Mouse (Mus musculus): Measurements from ENCODE around the gene Ttk. TPM values are rescaled to one million over a fixed set of nuclear protein-coding genes. Genes with fewer than 3 reads are reported as not detected.

Gene Ttk
- total RNA-seq, 2 experiments from 2014 or later = 0.08 to 0.14 TPM

- no peak for DNase-seq
- no peak overlapping the region for H3K4me3 ChIP-seq
- intact Hi-C loops (cut with DNase I) = no loop called here
- no peak for TF ChIP-seq CTCF (IDR thresholded peaks at IDR 0.05)
- H3K27ac ChIP-seq = no peak overlapping the region
These were observed 4.6 kb upstream of the Ttk start for GRCm38 (mm10) chr9:83829896-83830295.

DNA sequence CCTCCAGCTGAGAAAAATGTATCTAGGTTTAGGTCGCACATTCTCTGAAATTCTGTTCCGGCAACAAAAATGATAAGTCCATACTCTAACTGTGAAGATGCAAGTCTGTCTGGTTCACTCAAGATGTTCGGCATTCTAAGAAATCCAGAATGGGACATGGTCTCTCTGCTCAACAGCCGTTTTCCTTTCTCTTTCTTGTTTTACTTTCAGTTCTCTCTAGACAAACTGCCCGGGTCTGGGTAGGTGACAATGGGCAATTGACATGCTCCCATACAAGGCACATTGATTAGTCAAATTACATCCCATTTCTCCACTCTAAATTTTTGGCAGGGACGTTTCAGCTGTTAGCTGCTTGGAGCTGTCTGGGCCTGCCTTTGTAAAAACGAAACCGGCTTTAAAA is 3.3 kb upstream of the Ttk start:
- intact Hi-C loops (cut with DNase I) = no loop called here
- no peak overlapping the region for H3K4me3 ChIP-seq
- TF ChIP-seq CTCF (IDR thresholded peaks at IDR 0.05) = no peak

GRCm38 (mm10) chr9:83834748-83835313 is 342 bp downstream of the Ttk start:
- peak overlapping the region; percentile 87 for H3K4me3 ChIP-seq
- intact Hi-C loops (cut with DNase I) = no loop called here
- no peak for TF ChIP-seq CTCF (IDR thresholded peaks at IDR 0.05)
- peak overlapping the region; percentile 92; the same call in 1 of the 2 replicates for H3K27ac ChIP-seq
- no peak for DNase-seq

More for the DNA sequence above, 3.3 kb upstream of the Ttk start:
- no peak for DNase-seq
- H3K27ac ChIP-seq = no peak overlapping the region

DNA sequence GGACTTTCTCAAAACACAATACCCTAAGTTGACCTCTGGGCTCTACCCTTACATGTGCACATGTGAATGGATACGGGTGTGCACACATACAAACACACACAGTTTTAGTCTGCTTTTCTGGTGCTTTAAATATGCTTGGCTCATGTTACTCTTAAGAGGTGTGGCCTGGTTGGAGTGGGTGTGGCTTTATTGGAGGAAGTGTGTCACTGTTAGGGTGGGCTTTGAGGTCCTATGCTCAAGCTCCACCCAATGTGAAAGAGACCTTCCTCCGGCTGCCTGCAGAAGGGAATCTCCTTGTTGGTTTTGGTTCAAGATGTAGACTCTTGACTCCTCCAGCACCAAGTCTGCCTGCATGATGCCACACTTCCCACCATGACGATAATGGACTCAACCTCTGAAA is 18.0 kb downstream of the Ttk start:
- intact Hi-C loops (cut with DNase I) = no loop called here
- no peak for DNase-seq
- Histone ChIP-seq H3K27ac (no peak overlapping the region), H3K4me3 (no peak overlapping the region)
- no peak for TF ChIP-seq CTCF (IDR thresholded peaks at IDR 0.05)

- TF ChIP-seq CTCF (IDR thresholded peaks at IDR 0.05) = no peak
- Histone ChIP-seq H3K4me3 (no peak overlapping the region), H3K27ac (no peak overlapping the region)
- intact Hi-C loops (cut with DNase I) = no loop called here
- no peak for DNase-seq
These were observed 30.7 kb downstream of the Ttk start for GRCm38 (mm10) chr9:83865165-83865564.

DNA sequence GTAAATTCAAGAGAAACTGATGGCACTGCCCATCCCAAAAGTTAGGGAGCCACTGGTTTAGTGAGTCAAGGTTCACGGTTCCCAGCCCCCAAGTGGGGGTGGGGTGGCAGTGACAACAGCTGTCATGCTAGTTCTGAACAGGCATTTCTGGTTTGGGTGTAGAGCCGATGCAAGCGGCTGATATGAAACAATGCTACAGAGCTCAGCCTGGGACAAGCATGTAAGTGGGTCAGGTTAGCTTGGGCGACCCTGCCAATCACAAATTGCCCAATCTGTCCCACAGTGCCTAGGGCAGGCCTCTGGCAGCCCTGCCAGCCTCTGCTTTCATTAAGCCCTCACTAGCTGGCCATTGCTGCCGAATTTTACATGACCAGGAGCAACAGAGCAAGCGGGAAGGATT is 47.7 kb downstream of the Ttk start:
- intact Hi-C loops (cut with DNase I) = no loop called here
- DNase-seq = peak; percentile 17
- no peak overlapping the region for H3K4me3 ChIP-seq
- TF ChIP-seq CTCF (IDR thresholded peaks at IDR 0.05) = no peak
- H3K27ac ChIP-seq = no peak overlapping the region

DNA sequence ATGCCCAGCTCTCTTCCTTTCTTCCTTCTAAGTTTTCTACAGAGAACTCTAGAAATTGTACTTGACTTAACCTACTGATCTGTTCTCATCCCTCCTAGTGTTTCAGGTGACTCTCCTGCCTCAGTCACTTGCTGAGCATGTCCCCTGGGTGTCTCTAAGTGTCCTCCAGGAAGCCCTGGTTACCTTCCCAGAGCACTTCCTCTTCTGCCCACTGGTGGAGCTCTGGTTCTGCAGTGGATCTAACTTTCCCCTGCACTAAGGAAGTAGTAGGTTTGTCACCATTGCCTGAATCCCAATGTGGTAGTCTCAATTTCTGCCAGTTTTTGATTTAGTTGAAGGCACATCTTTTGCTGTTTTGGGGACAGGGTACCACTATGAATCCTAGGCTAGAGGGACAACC is 51.7 kb downstream of the Ttk start:
- no peak for DNase-seq
- Histone ChIP-seq H3K4me3 (no peak overlapping the region), H3K27ac (no peak overlapping the region)
- TF ChIP-seq CTCF (IDR thresholded peaks at IDR 0.05) = no peak
- intact Hi-C loops (cut with DNase I) = no loop called here

DNA sequence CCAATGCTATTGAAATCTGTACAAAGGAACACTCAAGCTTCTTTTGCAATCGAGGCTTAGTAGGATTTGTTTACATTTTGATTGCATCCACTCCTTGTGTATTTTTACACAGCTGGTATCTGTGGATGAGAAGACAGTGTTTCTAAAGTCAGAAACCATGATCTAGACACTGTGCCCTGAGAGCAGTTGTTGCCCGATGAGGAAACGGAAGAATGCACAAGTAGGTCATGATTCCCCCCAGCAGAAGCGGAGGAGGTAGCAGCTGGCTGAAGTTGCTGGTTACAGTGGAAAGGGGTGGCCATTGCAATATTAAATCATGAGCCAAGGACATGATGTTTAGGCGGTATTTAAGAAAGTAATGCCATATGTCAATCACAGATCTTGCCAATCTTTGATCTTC is 53.7 kb downstream of the Ttk start:
- no peak for DNase-seq
- Histone ChIP-seq H3K27ac (no peak overlapping the region), H3K4me3 (no peak overlapping the region)
- intact Hi-C loops (cut with DNase I) = no loop called here
- no peak for TF ChIP-seq CTCF (IDR thresholded peaks at IDR 0.05)

DNA sequence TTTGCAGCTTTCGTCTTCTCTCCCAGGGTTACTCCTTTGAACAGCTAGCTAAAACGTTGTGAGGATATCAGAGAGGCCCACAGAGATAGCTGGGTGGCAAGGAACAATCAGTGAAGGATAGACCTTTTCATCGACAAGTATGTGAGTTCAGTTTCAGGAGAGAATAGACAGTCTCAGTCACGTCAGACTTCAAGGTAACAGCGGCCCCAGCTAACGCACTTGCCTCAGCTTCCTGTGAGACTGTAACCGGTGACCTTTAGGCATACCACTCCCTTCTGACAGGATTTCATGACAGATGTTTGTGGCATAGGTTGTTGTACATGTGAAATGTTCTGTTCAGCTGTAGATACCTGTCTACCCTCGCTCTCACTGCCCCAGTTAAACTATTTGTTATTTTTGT is 58.6 kb downstream of the Ttk start:
- no peak for DNase-seq
- intact Hi-C loops (cut with DNase I) = no loop called here
- TF ChIP-seq CTCF (IDR thresholded peaks at IDR 0.05) = no peak
- H3K27ac ChIP-seq = no peak overlapping the region
- no peak overlapping the region for H3K4me3 ChIP-seq

- no peak for TF ChIP-seq CTCF (IDR thresholded peaks at IDR 0.05)
- DNase-seq = no peak
- Histone ChIP-seq H3K27ac (no peak overlapping the region), H3K4me3 (no peak overlapping the region)
- intact Hi-C loops (cut with DNase I) = no loop called here
These were observed 59.4 kb downstream of the Ttk start for GRCm38 (mm10) chr9:83893767-83894330.

- TF ChIP-seq CTCF (IDR thresholded peaks at IDR 0.05) = no peak
- Histone ChIP-seq H3K27ac (no peak overlapping the region), H3K4me3 (no peak overlapping the region)
- intact Hi-C loops (cut with DNase I) = no loop called here
- DNase-seq = no peak
These were observed 67.6 kb downstream of the Ttk start for GRCm38 (mm10) chr9:83902086-83902485.

DNA sequence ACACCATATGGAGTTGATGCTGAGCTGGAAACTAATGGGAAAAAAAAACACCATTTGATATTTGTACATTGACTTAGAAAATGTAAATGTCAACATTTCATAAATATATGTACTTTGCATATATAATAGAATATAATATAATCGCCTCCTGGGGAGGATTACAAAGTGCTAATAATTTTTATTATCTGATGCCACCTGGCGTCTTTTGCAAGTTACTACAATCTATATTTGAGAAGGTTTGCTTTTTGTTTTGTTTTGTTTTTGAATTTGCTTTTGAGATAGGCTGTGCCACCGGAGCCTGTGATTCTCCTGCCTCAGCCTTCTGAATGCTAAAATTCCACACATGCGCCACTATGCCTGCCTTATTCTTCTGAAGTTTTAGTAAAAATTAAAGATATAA is 71.3 kb downstream of the Ttk start:
- no peak overlapping the region for H3K4me3 ChIP-seq
- peak; percentile 56 for TF ChIP-seq CTCF (IDR thresholded peaks at IDR 0.05)
- intact Hi-C loops (cut with DNase I) = loop anchor here (2.0 kb wide), 1 partner anchor 97 kb away; no protein-coding TSS in a partner anchor
- no peak overlapping the region for H3K27ac ChIP-seq
- DNase-seq = no peak

DNA sequence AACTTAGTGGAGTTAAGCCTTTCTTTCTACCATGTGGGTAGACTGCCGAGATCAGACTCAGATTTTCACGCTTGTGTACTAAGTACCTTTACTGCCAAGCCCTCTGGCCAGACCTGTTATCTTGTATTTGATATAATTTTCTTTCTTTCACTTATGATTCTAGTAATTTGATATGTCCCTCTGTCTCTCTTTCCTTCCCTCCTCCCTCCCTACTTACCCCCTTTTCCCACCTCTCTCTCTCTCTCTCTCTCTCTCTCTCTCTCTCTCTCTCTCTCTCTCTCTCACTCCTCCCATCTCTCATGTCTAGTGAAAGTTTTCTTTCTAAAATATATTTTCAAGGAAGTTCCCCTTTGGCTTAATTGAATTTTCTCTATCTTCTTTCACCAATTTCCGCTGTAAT is 72.5 kb downstream of the Ttk start:
- intact Hi-C loops (cut with DNase I) = no loop called here
- no peak for DNase-seq
- H3K27ac ChIP-seq = no peak overlapping the region
- H3K4me3 ChIP-seq = no peak overlapping the region
- TF ChIP-seq CTCF (IDR thresholded peaks at IDR 0.05) = no peak

DNA sequence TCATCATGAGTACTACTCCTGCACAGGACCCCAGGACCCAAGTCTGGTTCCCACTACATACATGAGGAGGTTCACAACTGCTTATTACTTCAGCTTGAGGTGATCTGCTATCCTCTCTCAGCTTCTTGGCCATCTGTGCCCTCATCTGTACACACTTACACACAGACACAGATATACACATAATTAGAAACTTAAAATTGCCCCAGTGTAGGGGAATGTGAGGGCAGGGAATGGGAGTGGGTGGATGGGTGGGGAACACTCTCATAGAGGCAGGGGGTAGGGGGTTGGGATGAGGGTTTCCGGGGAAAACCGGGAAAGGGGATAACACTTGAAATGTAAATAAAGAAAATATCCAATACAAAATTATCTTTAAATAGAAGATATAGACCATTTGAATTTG is 75.3 kb downstream of the Ttk start:
- intact Hi-C loops (cut with DNase I) = no loop called here
- no peak for DNase-seq
- no peak for TF ChIP-seq CTCF (IDR thresholded peaks at IDR 0.05)
- Histone ChIP-seq H3K27ac (no peak overlapping the region), H3K4me3 (no peak overlapping the region)

All from gastrocnemius, adult 2 months (tissue).